Mouse (Mus musculus): ENCODE measurements around the gene Wwtr1. TPM values are rescaled to one million over a fixed set of nuclear protein-coding genes. Genes with fewer than 3 reads are reported as not detected.

The Wwtr1 gene
- polyA plus RNA-seq, 1 experiment = 4.0 TPM

GRCm38 (mm10) chr3:57480640-57481039 lies 95.1 kb downstream of the Wwtr1 start:
- 48% methylated on average over 4 of the region's 4 CpGs for WGBS

GRCm38 (mm10) chr3:57474421-57474820 lies 101.3 kb downstream of the Wwtr1 start:
- Histone ChIP-seq H3K4me3 (replicated peaks; ENCODE audit: control insufficient read depth, low read depth, low read length) (no peak overlapping the region), H3K27ac (ENCODE audit: control insufficient read depth, insufficient read depth, low read depth, low read length, poor library complexity) (no peak overlapping the region), H3K4me1 (ENCODE audit: control insufficient read depth, insufficient read depth, low read length) (no peaks in the 10 kb centered on the region)
- WGBS = 85% methylated on average over 8 of the region's 8 CpGs
- TF ChIP-seq CTCF (IDR thresholded peaks at IDR 0.05; ENCODE audit: control insufficient read depth, insufficient read depth, low read length) = no peak
- TF ChIP-seq POLR2A (IDR thresholded peaks at IDR 0.05; ENCODE audit: borderline replicate concordance, control insufficient read depth, low read depth, low read length) = no peak

More at GRCm38 (mm10) chr3:57480640-57481039, 95.1 kb downstream of the Wwtr1 start:
- H3K4me1 ChIP-seq (ENCODE audit: control insufficient read depth, insufficient read depth, low read length) = no peaks in the 10 kb centered on the region
- no peak overlapping the region for H3K4me3 ChIP-seq (replicated peaks; ENCODE audit: control insufficient read depth, low read depth, low read length)
- H3K27ac ChIP-seq (ENCODE audit: control insufficient read depth, insufficient read depth, low read depth, low read length, poor library complexity) = no peak overlapping the region
- no peak for TF ChIP-seq CTCF (IDR thresholded peaks at IDR 0.05; ENCODE audit: control insufficient read depth, insufficient read depth, low read length)
- TF ChIP-seq POLR2A (IDR thresholded peaks at IDR 0.05; ENCODE audit: borderline replicate concordance, control insufficient read depth, low read depth, low read length) = no peak

- 65% methylated on average over 4 of the region's 4 CpGs for WGBS
- TF ChIP-seq CTCF (IDR thresholded peaks at IDR 0.05; ENCODE audit: control insufficient read depth, insufficient read depth, low read length) (no peak), POLR2A (IDR thresholded peaks at IDR 0.05; ENCODE audit: borderline replicate concordance, control insufficient read depth, low read depth, low read length) (no peak)
- H3K27ac ChIP-seq (ENCODE audit: control insufficient read depth, insufficient read depth, low read depth, low read length, poor library complexity) = no peak overlapping the region
- H3K4me1 ChIP-seq (ENCODE audit: control insufficient read depth, insufficient read depth, low read length) = no peaks in the 10 kb centered on the region
- H3K4me3 ChIP-seq (replicated peaks; ENCODE audit: control insufficient read depth, low read depth, low read length) = no peak overlapping the region
Observed at GRCm38 (mm10) chr3:57472407-57472806, 103.3 kb downstream of the Wwtr1 start.

- H3K27ac ChIP-seq (ENCODE audit: control insufficient read depth, insufficient read depth, low read depth, low read length, poor library complexity) = no peak overlapping the region
- WGBS = 13% methylated on average over 15 of the region's 15 CpGs
- H3K4me3 ChIP-seq (replicated peaks; ENCODE audit: control insufficient read depth, low read depth, low read length) = no peak overlapping the region
- no peaks in the 10 kb centered on the region for H3K4me1 ChIP-seq (ENCODE audit: control insufficient read depth, insufficient read depth, low read length)
- TF ChIP-seq POLR2A (IDR thresholded peaks at IDR 0.05; ENCODE audit: borderline replicate concordance, control insufficient read depth, low read depth, low read length) = no peak
- TF ChIP-seq CTCF (IDR thresholded peaks at IDR 0.05; ENCODE audit: control insufficient read depth, insufficient read depth, low read length) = no peak
Observed at GRCm38 (mm10) chr3:57470981-57471601, 104.6 kb downstream of the Wwtr1 start.

- no peak for TF ChIP-seq CTCF (IDR thresholded peaks at IDR 0.05; ENCODE audit: control insufficient read depth, insufficient read depth, low read length)
- no peak for TF ChIP-seq POLR2A (IDR thresholded peaks at IDR 0.05; ENCODE audit: borderline replicate concordance, control insufficient read depth, low read depth, low read length)
- 32% methylated on average over 5 of the region's 5 CpGs for WGBS
- Histone ChIP-seq H3K4me1 (ENCODE audit: control insufficient read depth, insufficient read depth, low read length) (no peaks in the 10 kb centered on the region), H3K4me3 (replicated peaks; ENCODE audit: control insufficient read depth, low read depth, low read length) (no peak overlapping the region), H3K27ac (ENCODE audit: control insufficient read depth, insufficient read depth, low read depth, low read length, poor library complexity) (no peak overlapping the region)
Observed at GRCm38 (mm10) chr3:57470326-57470725, 105.4 kb downstream of the Wwtr1 start.

GRCm38 (mm10) chr3:57469325-57469724 lies 106.4 kb downstream of the Wwtr1 start:
- no peak overlapping the region for H3K4me3 ChIP-seq (replicated peaks; ENCODE audit: control insufficient read depth, low read depth, low read length)
- no peak overlapping the region for H3K27ac ChIP-seq (ENCODE audit: control insufficient read depth, insufficient read depth, low read depth, low read length, poor library complexity)
- TF ChIP-seq CTCF (IDR thresholded peaks at IDR 0.05; ENCODE audit: control insufficient read depth, insufficient read depth, low read length) (no peak), POLR2A (IDR thresholded peaks at IDR 0.05; ENCODE audit: borderline replicate concordance, control insufficient read depth, low read depth, low read length) (no peak)
- no peaks in the 10 kb centered on the region for H3K4me1 ChIP-seq (ENCODE audit: control insufficient read depth, insufficient read depth, low read length)
- 83% methylated on average over 3 of the region's 3 CpGs for WGBS

GRCm38 (mm10) chr3:57466289-57466688 lies 109.4 kb downstream of the Wwtr1 start:
- no peak overlapping the region for H3K27ac ChIP-seq (ENCODE audit: control insufficient read depth, insufficient read depth, low read depth, low read length, poor library complexity)
- WGBS = 57% methylated on average over 3 of the region's 3 CpGs
- H3K4me3 ChIP-seq (replicated peaks; ENCODE audit: control insufficient read depth, low read depth, low read length) = no peak overlapping the region
- H3K4me1 ChIP-seq (ENCODE audit: control insufficient read depth, insufficient read depth, low read length) = no peaks in the 10 kb centered on the region
- TF ChIP-seq CTCF (IDR thresholded peaks at IDR 0.05; ENCODE audit: control insufficient read depth, insufficient read depth, low read length) = no peak
- no peak for TF ChIP-seq POLR2A (IDR thresholded peaks at IDR 0.05; ENCODE audit: borderline replicate concordance, control insufficient read depth, low read depth, low read length)

GRCm38 (mm10) chr3:57463302-57463701 lies 112.4 kb downstream of the Wwtr1 start:
- no peaks in the 10 kb centered on the region for H3K4me1 ChIP-seq (ENCODE audit: control insufficient read depth, insufficient read depth, low read length)
- 64% methylated on average over 4 of the region's 4 CpGs for WGBS
- TF ChIP-seq POLR2A (IDR thresholded peaks at IDR 0.05; ENCODE audit: borderline replicate concordance, control insufficient read depth, low read depth, low read length) = no peak
- TF ChIP-seq CTCF (IDR thresholded peaks at IDR 0.05; ENCODE audit: control insufficient read depth, insufficient read depth, low read length) = no peak

GRCm38 (mm10) chr3:57458652-57459051 lies 117.1 kb downstream of the Wwtr1 start:
- no peaks in the 10 kb centered on the region for H3K4me1 ChIP-seq (ENCODE audit: control insufficient read depth, insufficient read depth, low read length)
- WGBS = 78% methylated on average over 11 of the region's 11 CpGs
- TF ChIP-seq CTCF (IDR thresholded peaks at IDR 0.05; ENCODE audit: control insufficient read depth, insufficient read depth, low read length) (no peak), POLR2A (IDR thresholded peaks at IDR 0.05; ENCODE audit: borderline replicate concordance, control insufficient read depth, low read depth, low read length) (no peak)
- H3K27ac ChIP-seq (ENCODE audit: control insufficient read depth, insufficient read depth, low read depth, low read length, poor library complexity) = no peak overlapping the region
- no peak overlapping the region for H3K4me3 ChIP-seq (replicated peaks; ENCODE audit: control insufficient read depth, low read depth, low read length)

More at GRCm38 (mm10) chr3:57463302-57463701, 112.4 kb downstream of the Wwtr1 start:
- Histone ChIP-seq H3K27ac (ENCODE audit: control insufficient read depth, insufficient read depth, low read depth, low read length, poor library complexity) (no peak overlapping the region), H3K4me3 (replicated peaks; ENCODE audit: control insufficient read depth, low read depth, low read length) (no peak overlapping the region)
